Mouse (Mus musculus) left cerebral cortex, adult 2 months (tissue): Measurements from ENCODE around the gene Rfx1. TPM values are rescaled to one million over a fixed set of nuclear protein-coding genes. Genes with fewer than 3 reads are reported as not detected.

Source experiments
- DNase-seq, 2 experiments: peaks; one replicate each; pipeline ENCODE4 v3.0.0; 2021 to 2022; ENCODE audit warnings: low spot score in 2 of 2, mixed read lengths in 1 of 2; ENCODE audit errors: extremely low spot score in 1 of 2
- H3K27ac ChIP-seq: fragments of 200-600 bp; 2 replicates; pipeline ENCODE4 v1.8.1; 2022
- H3K4me3 ChIP-seq: fragments of 200-600 bp; 2 replicates; pipeline ENCODE4 v1.8.1; 2022
- CTCF ChIP-seq: fragments of 200-600 bp; IDR thresholded peaks from 2 replicates; pipeline ENCODE4 v1.8.1; 2022; ENCODE audit warnings: antibody characterized with exemption, mild to moderate bottlenecking, moderate library complexity
- intact Hi-C: fragments of 180-260 bp; cut with DNase I; formaldehyde crosslinking; loops from one replicate; pipeline ENCODE4 v1.15.1; 2025
- total RNA-seq, 2 experiments: library from RNA; stranded (reverse); gene quantifications; 2 replicates each; pipeline ENCODE4 v1.2.3; 2021

Gene Rfx1
- total RNA-seq, 2 experiments from 2014 or later = 27.1 to 30.0 TPM

GRCm38 (mm10) chr8:84073230-84073976, 6.8 kb downstream of the Rfx1 start:
- DNase-seq = peak in 1 of 2 experiments; percentile 16
- no peak for TF ChIP-seq CTCF
- Histone ChIP-seq H3K4me3 (no peak overlapping the region), H3K27ac (peak overlapping the region; percentile 30; the same call in 1 of the 2 replicates)
- intact Hi-C loops = no loop called here

- intact Hi-C loops = no loop called here
- no peak for DNase-seq
- H3K27ac ChIP-seq = no peak overlapping the region
- no peak; the same call in 1 of the 2 replicates for TF ChIP-seq CTCF
- H3K4me3 ChIP-seq = no peak overlapping the region
These were observed 9.8 kb downstream of the Rfx1 start for GRCm38 (mm10) chr8:84076412-84076811.

GRCm38 (mm10) chr8:84076849-84077248, 10.2 kb downstream of the Rfx1 start:
- intact Hi-C loops = no loop called here
- no peak for TF ChIP-seq CTCF

GRCm38 (mm10) chr8:84079206-84079605, 12.6 kb downstream of the Rfx1 start:
- no peak overlapping the region for H3K4me3 ChIP-seq
- DNase-seq = no peak
- no peak overlapping the region for H3K27ac ChIP-seq
- no peak for TF ChIP-seq CTCF
- intact Hi-C loops = no loop called here

More at GRCm38 (mm10) chr8:84076849-84077248, 10.2 kb downstream of the Rfx1 start:
- Histone ChIP-seq H3K4me3 (no peak overlapping the region), H3K27ac (no peak overlapping the region)
- no peak for DNase-seq

GRCm38 (mm10) chr8:84083829-84084241, 17.2 kb downstream of the Rfx1 start:
- intact Hi-C loops = no loop called here

GRCm38 (mm10) chr8:84084341-84085115, 17.9 kb downstream of the Rfx1 start:
- DNase-seq = no peak
- TF ChIP-seq CTCF = no peak
- Histone ChIP-seq H3K4me3 (no peak overlapping the region), H3K27ac (no peak overlapping the region)
- intact Hi-C loops = no loop called here

More at GRCm38 (mm10) chr8:84083829-84084241, 17.2 kb downstream of the Rfx1 start:
- H3K4me3 ChIP-seq = no peak overlapping the region
- TF ChIP-seq CTCF = no peak; the same call in 1 of the 2 replicates
- H3K27ac ChIP-seq = no peak overlapping the region
- no peak for DNase-seq

GRCm38 (mm10) chr8:84087156-84087555, 20.5 kb downstream of the Rfx1 start:
- Histone ChIP-seq H3K4me3 (no peak overlapping the region), H3K27ac (no peak overlapping the region)
- no peak for TF ChIP-seq CTCF
- DNase-seq = no peak
- intact Hi-C loops = no loop called here

- Histone ChIP-seq H3K4me3 (no peak overlapping the region), H3K27ac (no peak overlapping the region)
- no peak for TF ChIP-seq CTCF
- DNase-seq = no peak
- intact Hi-C loops = no loop called here
These were observed 21.2 kb downstream of the Rfx1 start for GRCm38 (mm10) chr8:84087821-84088220.

- no peak for DNase-seq
- H3K4me3 ChIP-seq = no peak overlapping the region
- intact Hi-C loops = no loop called here
- H3K27ac ChIP-seq = no peak overlapping the region
- no peak for TF ChIP-seq CTCF
These were observed 22.6 kb downstream of the Rfx1 start for GRCm38 (mm10) chr8:84089277-84089676.

GRCm38 (mm10) chr8:84090585-84090984, 24.0 kb downstream of the Rfx1 start:
- Histone ChIP-seq H3K4me3 (no peak overlapping the region), H3K27ac (no peak overlapping the region)
- intact Hi-C loops = no loop called here
- DNase-seq = no peak
- no peak for TF ChIP-seq CTCF

GRCm38 (mm10) chr8:84096061-84096460, 29.4 kb downstream of the Rfx1 start:
- Histone ChIP-seq H3K4me3 (no peak overlapping the region), H3K27ac (no peak overlapping the region)
- intact Hi-C loops = no loop called here
- no peak for DNase-seq
- no peak for TF ChIP-seq CTCF

- TF ChIP-seq CTCF = no peak
- Histone ChIP-seq H3K27ac (no peak overlapping the region), H3K4me3 (no peak overlapping the region)
- DNase-seq = no peak
- intact Hi-C loops = no loop called here
These were observed 31.7 kb downstream of the Rfx1 start for GRCm38 (mm10) chr8:84098376-84098775.
